ENCODE assay signal across 8 mouse cellular contexts in genomic region chr7:4150059-4150541, GRCm38 (mm10). TPM values are rescaled to one million over a fixed set of nuclear protein-coding genes. Genes with fewer than 3 reads are reported as not detected.
DNase-seq lines count a peak whose midpoint lies in the region; ATAC-seq lines count a peak whose summit lies in the region.

Gene Leng9 (minus strand): TSS chr7:4150374.

- H3K27me3 ChIP-seq in hindbrain, embryonic 15.5 days = peaks cover 20% of the 10 kb centered on the region
- H3K27me3 ChIP-seq in limb, embryonic 15.5 days = peaks cover 6% of the 10 kb centered on the region; the same call in 1 of the 2 replicates
- H3K27me3 ChIP-seq in midbrain, embryonic 14.5 days (ENCODE audit: control insufficient read depth, insufficient read depth, low read length) = peaks cover 17% of the 10 kb centered on the region

- peak within 1 kb of the TSS; percentile 64 for H3K4me3 ChIP-seq in hindbrain, embryonic 15.5 days
- H3K4me3 ChIP-seq in limb, embryonic 15.5 days = peak within 1 kb of the TSS; percentile 71
- peak within 1 kb of the TSS; percentile 72 for H3K4me3 ChIP-seq in midbrain, embryonic 14.5 days (replicated peaks; ENCODE audit: low read depth, low read length)

- WGBS in hindbrain, embryonic 15.5 days = 1% methylated on average over 14 of the region's 14 CpGs
- whole genome bisulfite sequencing in limb, embryonic 15.5 days = 3% methylated on average over 14 of the region's 14 CpGs
- 2% methylated on average over 14 of the region's 14 CpGs for WGBS in midbrain, embryonic 14.5 days

- peak; percentile 74 to 93 for DNase-seq in adrenal gland, adult (ENCODE audit: inconsistent age in 2 of 2, low spot score in 1 of 2)
- DNase-seq in adrenal gland, postnatal 4 days (ENCODE audit: low spot score in 2 of 2) = no peak
- peak; percentile 47 for DNase-seq in adrenal gland, adult 8-10 months
- DNase-seq in midbrain, embryonic 14.5 days = no peak
- DNase-seq in ovary, postnatal 36 days (ENCODE audit: low spot score) = no peak

- peaks cover 26% of the 10 kb centered on the region for H3K36me3 ChIP-seq in hindbrain, embryonic 15.5 days
- peaks cover 34% of the 10 kb centered on the region for H3K36me3 ChIP-seq in limb, embryonic 15.5 days
- peaks cover 32% of the 10 kb centered on the region for H3K36me3 ChIP-seq in midbrain, embryonic 14.5 days (ENCODE audit: control insufficient read depth, insufficient read depth, low read length)

- peak; percentile 15 for ATAC-seq in erythroblast, adult 5-6 weeks (replicated peaks; ENCODE audit: low FRiP score, poor library complexity, severe bottlenecking)
- peak; percentile 35 for ATAC-seq in hindbrain, embryonic 15.5 days (ENCODE audit: low FRiP score, low read depth)
- ATAC-seq in limb, embryonic 15.5 days (ENCODE audit: insufficient number of reproducible peaks, low FRiP score, low TSS enrichment, low read depth) = 0 out of 2 replicates have a peak, but pooled peaks have one; percentile 15
- ATAC-seq in midbrain, embryonic 14.5 days (ENCODE audit: low FRiP score, low TSS enrichment) = peak; percentile 48

- peak within 1 kb of the TSS; percentile 94 for H3K27ac ChIP-seq in hindbrain, embryonic 15.5 days (replicated peaks)
- H3K27ac ChIP-seq in limb, embryonic 15.5 days = peak within 1 kb of the TSS; percentile 98
- peak within 1 kb of the TSS; percentile 89 for H3K27ac ChIP-seq in midbrain, embryonic 14.5 days (replicated peaks; ENCODE audit: low read depth, low read length)

- H3K9me3 ChIP-seq in hindbrain, embryonic 15.5 days = no peaks in the 10 kb centered on the region
- H3K9me3 ChIP-seq in limb, embryonic 15.5 days = no peaks in the 10 kb centered on the region
- H3K9me3 ChIP-seq in midbrain, embryonic 14.5 days (ENCODE audit: control insufficient read depth, low read length) = no peaks in the 10 kb centered on the region

- H3K9ac ChIP-seq in hindbrain, embryonic 15.5 days = peak within 1 kb of the TSS; percentile 73
- peak within 1 kb of the TSS; percentile 82 for H3K9ac ChIP-seq in limb, embryonic 15.5 days
- H3K9ac ChIP-seq in midbrain, embryonic 14.5 days (replicated peaks; ENCODE audit: low read length) = peak within 1 kb of the TSS; percentile 84

- H3K4me1 ChIP-seq in hindbrain, embryonic 15.5 days (replicated peaks) = peaks cover 34% of the 10 kb centered on the region
- H3K4me1 ChIP-seq in limb, embryonic 15.5 days = peaks cover 41% of the 10 kb centered on the region
- H3K4me1 ChIP-seq in midbrain, embryonic 14.5 days (ENCODE audit: control insufficient read depth, insufficient read depth, low read length) = peaks cover 22% of the 10 kb centered on the region

- H3K4me2 ChIP-seq in hindbrain, embryonic 15.5 days = peak within 1 kb of the TSS; percentile 93
- H3K4me2 ChIP-seq in limb, embryonic 15.5 days = peak within 1 kb of the TSS; percentile 79
- H3K4me2 ChIP-seq in midbrain, embryonic 14.5 days (ENCODE audit: low read length) = peak within 1 kb of the TSS; percentile 92

RNA-seq across cellular contexts. Expression of gene Leng9, which starts in this region (rescaled TPM):
- total RNA-seq in adrenal gland, postnatal 4 days (2021) = 1 to 10 TPM; 8.2 to 9.3 TPM
- 10 to 100 TPM in 3 of 4 experiments, 1 to 10 TPM in 1; 9.7 to 13.0 (median 11.5) TPM for total RNA-seq in adrenal gland, adult 8-10 months (2022)
- not detected in 2 replicates for total RNA-seq in erythroblast, adult 5-6 weeks (2015; ENCODE audit: low replicate concordance)
- total RNA-seq in erythroblast, adult 5-6 weeks (2017; ENCODE audit: low replicate concordance) = 0.77 and 1.7 TPM in 2 replicates
- 4.4 and 5.7 TPM in 2 replicates for polyA plus RNA-seq in hindbrain, embryonic 15.5 days (2015; fragmentation: Nextera tagmentation; extraction: Ambion mirVana)
- 5.4 and 6.2 TPM in 2 replicates for polyA plus RNA-seq in limb, embryonic 15.5 days (2015; fragmentation: Nextera tagmentation; extraction: Ambion mirVana)
- polyA plus RNA-seq in midbrain, embryonic 14.5 days (2014; fragmentation: Nextera tagmentation; extraction: Ambion mirVana) = 3.4 and 4.8 TPM in 2 replicates

Comparison
In these comparisons a context has a peak if more than half of its experiments do, and no peak if none do; other contexts are left out.
1. DNase-seq: peak in adrenal gland, adult (2 of 2) and adrenal gland, adult 8-10 months (single experiment); none in adrenal gland, postnatal 4 days (0 of 2), midbrain, embryonic 14.5 days (single experiment) and ovary, postnatal 36 days (single experiment).
2. Peak in every context shown above with its lines, with median percentiles within 50 percentile points of each other: ATAC-seq, H3K27ac ChIP-seq, H3K4me2 ChIP-seq, H3K4me3 ChIP-seq and H3K9ac ChIP-seq.